Mouse (Mus musculus): ENCODE results near the gene Mtmr1. TPM values are rescaled to one million over a fixed set of nuclear protein-coding genes. Genes with fewer than 3 reads are reported as not detected.

Mtmr1 gene
- polyA plus RNA-seq, 2 experiments: 15.0 to 18.0 TPM

DNA sequence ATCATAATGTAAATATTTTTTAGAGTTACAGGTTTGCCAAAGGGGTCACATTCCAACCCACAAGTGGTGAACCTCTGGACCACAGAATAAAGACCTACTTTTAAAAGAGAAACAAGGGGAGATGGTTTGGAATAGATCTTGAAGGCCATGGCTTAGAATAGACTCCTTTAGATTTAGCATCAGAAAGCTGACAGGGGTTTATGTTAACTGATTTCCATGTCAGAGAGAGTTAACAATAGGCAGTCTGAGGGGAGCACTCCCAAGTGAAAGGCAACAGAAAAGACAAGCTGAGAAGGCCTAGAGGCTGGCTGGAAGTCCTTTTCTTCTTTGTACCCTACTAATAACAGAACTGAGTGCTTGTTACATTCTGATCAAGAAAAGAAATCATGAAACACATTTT is 41.7 kb downstream of the Mtmr1 start:
- no peak for ATAC-seq (ENCODE audit: low FRiP score, low read depth)

GRCm38 (mm10) chrX:71408386-71408785 is 43.8 kb downstream of the Mtmr1 start:
- H3K9me3 ChIP-seq (ENCODE audit: control insufficient read depth, low read length): no peaks in the 10 kb centered on the region
- H3K36me3 ChIP-seq (ENCODE audit: control insufficient read depth, insufficient read depth, low read length): no peaks in the 10 kb centered on the region
- H3K4me2 ChIP-seq (replicated peaks; ENCODE audit: low read depth, low read length, severe bottlenecking): no peak overlapping the region
- no peak overlapping the region for H3K9ac ChIP-seq (ENCODE audit: low read depth, low read length, severe bottlenecking)
- H3K27ac ChIP-seq (replicated peaks; ENCODE audit: low read depth, low read length): no peak overlapping the region
- H3K27me3 ChIP-seq (ENCODE audit: control insufficient read depth, insufficient read depth, low read length): no peaks in the 10 kb centered on the region
- no peaks in the 10 kb centered on the region for H3K4me1 ChIP-seq (ENCODE audit: control insufficient read depth, insufficient read depth, low read length)
- no peak overlapping the region for H3K4me3 ChIP-seq (replicated peaks; ENCODE audit: low read length)
- no peak for ATAC-seq (ENCODE audit: low FRiP score, low read depth)
- no peak for TF ChIP-seq POLR2A (IDR thresholded peaks at IDR 0.05; ENCODE audit: borderline replicate concordance, extremely low read depth, insufficient read depth, insufficient read length)
- WGBS: 43% methylated on average over 1 of the region's 1 CpGs
- no peak for DNase-seq (ENCODE audit: low spot score)

More for the DNA sequence above, 41.7 kb downstream of the Mtmr1 start:
- H3K4me2 ChIP-seq (replicated peaks; ENCODE audit: low read depth, low read length, severe bottlenecking): no peak overlapping the region
- no peak for TF ChIP-seq POLR2A (IDR thresholded peaks at IDR 0.05; ENCODE audit: borderline replicate concordance, extremely low read depth, insufficient read depth, insufficient read length)
- no peak overlapping the region for H3K4me3 ChIP-seq (replicated peaks; ENCODE audit: low read length)
- no peak overlapping the region for H3K27ac ChIP-seq (replicated peaks; ENCODE audit: low read depth, low read length)
- DNase-seq (ENCODE audit: low spot score): no peak
- H3K36me3 ChIP-seq (ENCODE audit: control insufficient read depth, insufficient read depth, low read length): no peaks in the 10 kb centered on the region
- H3K27me3 ChIP-seq (ENCODE audit: control insufficient read depth, insufficient read depth, low read length): no peaks in the 10 kb centered on the region
- no peaks in the 10 kb centered on the region for H3K4me1 ChIP-seq (ENCODE audit: control insufficient read depth, insufficient read depth, low read length)
- no peaks in the 10 kb centered on the region for H3K9me3 ChIP-seq (ENCODE audit: control insufficient read depth, low read length)
- no peak overlapping the region for H3K9ac ChIP-seq (ENCODE audit: low read depth, low read length, severe bottlenecking)

GRCm38 (mm10) chrX:71412776-71413175 is 48.2 kb downstream of the Mtmr1 start:
- Histone ChIP-seq H3K4me3 (replicated peaks; ENCODE audit: low read length) (no peak overlapping the region), H3K4me2 (replicated peaks; ENCODE audit: low read depth, low read length, severe bottlenecking) (no peak overlapping the region), H3K9me3 (ENCODE audit: control insufficient read depth, low read length) (no peaks in the 10 kb centered on the region), H3K4me1 (ENCODE audit: control insufficient read depth, insufficient read depth, low read length) (no peaks in the 10 kb centered on the region), H3K27me3 (ENCODE audit: control insufficient read depth, insufficient read depth, low read length) (no peaks in the 10 kb centered on the region), H3K27ac (replicated peaks; ENCODE audit: low read depth, low read length) (no peak overlapping the region), H3K36me3 (ENCODE audit: control insufficient read depth, insufficient read depth, low read length) (no peaks in the 10 kb centered on the region), H3K9ac (ENCODE audit: low read depth, low read length, severe bottlenecking) (no peak overlapping the region)
- WGBS: 70% methylated on average over 3 of the region's 3 CpGs
- ATAC-seq (ENCODE audit: low FRiP score, low read depth): no peak
- no peak for DNase-seq (ENCODE audit: low spot score)
- no peak for TF ChIP-seq POLR2A (IDR thresholded peaks at IDR 0.05; ENCODE audit: borderline replicate concordance, extremely low read depth, insufficient read depth, insufficient read length)

DNA sequence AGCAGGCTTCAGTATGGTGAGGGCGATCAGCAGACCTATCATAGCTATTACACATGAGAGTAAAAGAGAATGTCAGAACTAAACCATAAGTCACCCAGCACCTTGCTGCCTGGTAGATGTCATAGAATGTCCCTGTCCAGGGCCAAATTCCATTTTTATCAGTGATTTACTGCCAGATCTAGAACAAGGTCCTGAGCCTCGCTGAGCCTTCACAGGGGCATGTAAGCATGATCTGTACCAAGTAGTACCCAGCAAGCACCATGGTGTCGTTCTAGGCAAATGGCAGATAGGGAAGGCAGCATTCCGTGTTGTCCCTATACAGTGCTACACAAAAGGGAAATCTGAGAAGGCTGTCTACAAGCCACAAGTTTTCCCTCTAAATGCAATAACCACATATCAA is 49.1 kb downstream of the Mtmr1 start:
- Histone ChIP-seq H3K27me3 (ENCODE audit: control insufficient read depth, insufficient read depth, low read length) (no peaks in the 10 kb centered on the region), H3K9ac (ENCODE audit: low read depth, low read length, severe bottlenecking) (no peak overlapping the region), H3K4me3 (replicated peaks; ENCODE audit: low read length) (no peak overlapping the region), H3K9me3 (ENCODE audit: control insufficient read depth, low read length) (no peaks in the 10 kb centered on the region), H3K36me3 (ENCODE audit: control insufficient read depth, insufficient read depth, low read length) (no peaks in the 10 kb centered on the region), H3K4me1 (ENCODE audit: control insufficient read depth, insufficient read depth, low read length) (no peaks in the 10 kb centered on the region), H3K27ac (replicated peaks; ENCODE audit: low read depth, low read length) (no peak overlapping the region), H3K4me2 (replicated peaks; ENCODE audit: low read depth, low read length, severe bottlenecking) (no peak overlapping the region)
- WGBS: 89% methylated on average over 4 of the region's 4 CpGs
- ATAC-seq (ENCODE audit: low FRiP score, low read depth): no peak
- DNase-seq (ENCODE audit: low spot score): no peak
- TF ChIP-seq POLR2A (IDR thresholded peaks at IDR 0.05; ENCODE audit: borderline replicate concordance, extremely low read depth, insufficient read depth, insufficient read length): no peak

GRCm38 (mm10) chrX:71424852-71425251 is 60.3 kb downstream of the Mtmr1 start:
- DNase-seq (ENCODE audit: low spot score): no peak
- Histone ChIP-seq H3K4me3 (replicated peaks; ENCODE audit: low read length) (no peak overlapping the region), H3K27me3 (ENCODE audit: control insufficient read depth, insufficient read depth, low read length) (no peaks in the 10 kb centered on the region), H3K9me3 (ENCODE audit: control insufficient read depth, low read length) (no peaks in the 10 kb centered on the region), H3K9ac (ENCODE audit: low read depth, low read length, severe bottlenecking) (no peak overlapping the region), H3K4me1 (ENCODE audit: control insufficient read depth, insufficient read depth, low read length) (no peaks in the 10 kb centered on the region), H3K36me3 (ENCODE audit: control insufficient read depth, insufficient read depth, low read length) (0 out of 2 replicates have a peak, but pooled peaks cover 5% of the 10 kb centered on the region), H3K4me2 (replicated peaks; ENCODE audit: low read depth, low read length, severe bottlenecking) (no peak overlapping the region), H3K27ac (replicated peaks; ENCODE audit: low read depth, low read length) (no peak overlapping the region)
- no peak for ATAC-seq (ENCODE audit: low FRiP score, low read depth)
- WGBS: 68% methylated on average over 1 of the region's 1 CpGs
- no peak for TF ChIP-seq POLR2A (IDR thresholded peaks at IDR 0.05; ENCODE audit: borderline replicate concordance, extremely low read depth, insufficient read depth, insufficient read length)

All from limb, embryonic 14.5 days (tissue).